Mouse (Mus musculus) ovary, adult 18-20 months (tissue): ENCODE measurements around the gene Ptpn11.

Experiments
- DNase-seq: peaks from one replicate; pipeline ENCODE4 v3.0.0; 2022; ENCODE audit warnings: low spot score, mixed read lengths

Ptpn11 gene

GRCm38 (mm10) chr5:121124208-121125185, 66.7 kb downstream of the Ptpn11 start:
- no peak for DNase-seq

DNA sequence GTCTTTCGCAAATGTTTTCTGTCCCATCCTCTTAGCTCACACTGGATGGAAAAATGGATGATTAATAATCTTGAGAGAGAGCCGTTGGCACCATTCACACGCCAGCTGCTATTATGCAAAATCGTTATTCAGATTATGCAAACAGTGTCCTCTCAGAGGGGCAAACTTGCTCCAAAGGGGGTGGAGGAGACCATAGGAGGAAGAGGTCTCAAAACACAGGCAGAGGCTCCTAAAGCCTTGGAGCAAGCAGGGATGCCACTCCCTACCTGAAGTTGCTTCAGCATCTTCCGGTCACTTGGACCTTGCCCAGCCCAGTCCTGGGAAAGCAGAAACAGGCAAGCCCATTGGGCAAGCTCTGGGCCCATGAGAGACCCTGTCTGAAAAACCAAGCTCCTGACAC, 67.8 kb downstream of the Ptpn11 start:
- no peak for DNase-seq

DNA sequence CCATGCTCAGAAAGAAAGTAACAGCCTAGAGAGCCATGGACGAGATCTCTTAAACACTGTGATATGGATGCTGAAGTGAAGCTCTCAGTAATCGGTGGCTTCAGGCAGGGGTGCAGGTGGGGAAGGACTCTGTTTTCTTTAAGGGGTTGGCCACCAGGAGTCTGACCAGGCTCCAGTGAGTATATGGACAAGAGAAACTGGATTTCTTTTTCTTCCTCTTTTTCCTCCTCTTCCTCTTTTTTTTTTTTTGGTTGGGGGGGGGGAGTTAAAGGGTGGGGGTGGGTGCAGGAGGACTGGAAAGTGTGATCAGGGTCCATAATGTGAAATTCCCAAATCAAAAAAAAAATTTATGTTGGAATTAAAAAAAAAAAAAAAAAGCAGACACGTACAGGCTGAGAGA, 68.6 kb downstream of the Ptpn11 start:
- DNase-seq: no peak

DNA sequence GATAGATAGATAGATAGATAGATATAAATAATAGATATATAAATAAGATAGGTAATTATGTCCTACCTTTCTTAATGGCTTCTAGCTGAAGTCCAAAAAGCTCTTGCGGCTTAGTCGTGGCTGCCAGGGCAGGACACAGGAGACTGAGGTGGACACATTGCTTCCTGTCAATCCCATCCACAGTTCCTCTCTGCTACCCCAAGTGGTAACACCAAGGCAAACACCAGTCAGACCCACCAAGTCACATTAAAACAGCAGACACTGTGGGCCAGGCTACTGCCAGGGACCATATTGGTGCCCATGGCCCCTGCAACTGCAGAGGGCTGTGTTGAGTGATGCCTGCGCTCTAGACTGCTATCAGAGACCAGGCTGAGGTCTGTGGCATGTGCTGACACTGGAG, 69.2 kb downstream of the Ptpn11 start:
- DNase-seq: no peak

DNA sequence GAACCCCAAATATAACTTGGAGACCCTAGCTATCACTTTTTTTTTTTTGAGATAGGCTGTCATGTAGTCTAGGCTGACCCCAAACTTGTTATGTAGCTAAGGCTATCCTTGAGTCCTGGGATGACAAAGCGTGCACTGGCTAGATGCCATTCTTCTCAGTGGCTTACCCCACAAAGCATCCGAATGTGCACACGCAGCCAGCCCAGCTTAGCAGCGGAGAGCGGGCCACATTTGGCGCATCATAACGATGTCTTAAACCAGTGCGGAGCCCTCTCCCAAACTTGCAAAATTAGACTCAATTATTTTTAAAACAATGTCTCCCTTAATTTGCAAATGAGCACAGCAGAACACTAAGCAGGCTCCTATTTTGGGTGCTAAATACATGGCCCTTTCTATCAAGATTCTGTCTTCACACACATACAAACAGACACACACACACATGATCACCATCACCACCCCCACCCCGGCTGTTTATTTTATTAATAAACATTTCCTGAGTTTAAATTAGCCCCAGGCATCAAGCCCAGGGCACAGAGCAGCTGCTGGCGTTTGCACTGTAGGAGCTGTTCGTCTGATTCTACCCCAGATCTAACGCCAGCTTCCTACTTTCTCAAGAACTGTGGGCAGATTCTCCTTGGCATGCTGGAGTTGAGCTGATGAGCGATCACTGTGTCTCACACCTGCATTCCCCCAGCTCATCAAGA, 71.7 kb downstream of the Ptpn11 start:
- DNase-seq: no peak

DNA sequence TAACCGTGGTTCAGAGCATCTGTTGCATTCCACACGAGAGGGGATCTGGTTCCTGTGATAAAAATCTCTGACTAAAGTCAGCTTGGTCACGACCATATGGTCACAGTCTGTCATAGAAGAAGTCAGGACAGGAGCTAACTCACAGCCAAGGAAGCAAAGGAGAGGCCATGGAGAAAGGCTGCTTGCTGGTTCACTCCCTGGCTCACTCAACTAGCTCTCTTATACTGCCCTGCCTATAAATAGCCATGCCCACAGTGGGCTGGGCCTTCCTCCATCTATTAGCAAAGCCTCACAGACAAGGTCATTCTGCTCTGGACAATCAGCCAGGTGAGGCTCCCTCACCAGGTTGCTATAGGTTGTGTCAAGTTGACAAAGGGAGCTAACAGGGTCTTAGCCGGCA, 72.9 kb downstream of the Ptpn11 start:
- DNase-seq: no peak

DNA sequence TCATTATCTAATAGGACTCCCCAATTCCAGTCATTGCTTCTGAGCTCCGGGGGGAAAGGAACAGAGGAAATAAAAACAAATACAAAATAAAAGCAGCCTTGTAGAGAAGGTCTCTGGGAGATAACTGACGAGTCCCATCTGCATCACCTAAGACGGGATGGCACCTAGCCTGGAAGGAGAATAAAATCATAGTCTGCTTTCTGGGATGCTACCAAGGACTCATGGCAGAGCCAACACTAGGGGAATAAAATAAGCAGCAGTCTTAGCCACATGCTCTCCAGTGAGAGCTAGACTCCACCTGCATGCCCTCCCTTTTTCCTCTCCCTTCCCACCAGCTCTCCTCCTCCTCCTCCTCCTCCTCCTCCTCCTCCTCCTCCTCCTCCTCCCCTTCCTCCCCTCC, 74.3 kb downstream of the Ptpn11 start:
- DNase-seq: no peak

DNA sequence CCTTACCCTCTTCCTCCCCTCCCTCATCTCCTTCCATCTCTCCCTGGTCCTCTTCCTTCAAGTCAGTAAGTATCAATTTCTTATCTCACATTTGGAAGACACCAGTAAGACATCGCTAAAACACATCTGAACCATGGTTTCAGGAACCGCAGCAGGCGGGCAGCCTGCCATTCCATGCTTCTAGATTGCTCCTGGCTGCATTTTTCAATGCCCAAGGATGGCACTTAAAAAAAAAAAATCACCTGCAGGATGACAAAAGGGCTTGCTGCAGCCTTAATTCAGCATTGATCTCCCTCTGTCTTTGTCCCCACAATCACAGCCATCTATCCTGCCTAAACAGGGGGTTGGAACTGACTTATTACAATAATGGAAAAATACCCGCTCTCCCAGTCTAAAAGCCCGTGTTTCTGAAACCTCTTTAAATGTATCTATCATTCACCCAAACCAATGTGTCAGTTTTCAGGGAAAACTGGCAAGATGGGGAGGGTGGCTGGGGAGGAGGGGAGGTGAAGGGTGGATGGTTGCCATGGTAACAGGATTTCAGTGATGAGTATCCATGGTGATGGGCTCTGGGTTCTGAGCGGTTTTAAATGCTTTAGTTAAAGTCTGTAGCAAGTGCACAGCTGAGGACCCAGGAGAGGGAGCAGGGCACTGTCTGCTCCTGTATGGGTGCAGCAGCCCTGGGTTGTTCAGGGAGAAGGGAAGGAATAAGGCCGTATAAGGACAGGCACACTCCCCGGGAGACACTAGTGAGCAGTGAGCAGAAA, 75.6 kb downstream of the Ptpn11 start:
- no peak for DNase-seq

DNA sequence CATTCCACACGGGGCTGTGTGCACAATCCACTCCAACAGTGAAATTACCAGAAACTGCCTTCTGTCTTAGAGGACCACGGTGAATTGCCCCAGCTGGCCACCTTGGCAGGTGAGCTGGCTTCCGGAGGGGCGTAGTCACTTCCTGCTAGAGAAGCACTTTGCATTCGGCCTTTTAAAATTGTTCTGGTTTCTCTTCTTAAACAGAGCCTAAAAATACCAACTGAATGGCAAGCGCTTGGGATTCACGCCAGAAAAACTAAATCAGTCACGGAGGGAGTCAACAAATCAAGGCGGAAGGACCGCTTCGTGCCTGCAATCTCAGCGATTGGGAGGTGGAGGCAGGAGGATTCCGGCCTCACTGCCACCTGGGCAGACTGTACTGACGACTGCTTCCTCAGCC, 77.0 kb downstream of the Ptpn11 start:
- DNase-seq: no peak

DNA sequence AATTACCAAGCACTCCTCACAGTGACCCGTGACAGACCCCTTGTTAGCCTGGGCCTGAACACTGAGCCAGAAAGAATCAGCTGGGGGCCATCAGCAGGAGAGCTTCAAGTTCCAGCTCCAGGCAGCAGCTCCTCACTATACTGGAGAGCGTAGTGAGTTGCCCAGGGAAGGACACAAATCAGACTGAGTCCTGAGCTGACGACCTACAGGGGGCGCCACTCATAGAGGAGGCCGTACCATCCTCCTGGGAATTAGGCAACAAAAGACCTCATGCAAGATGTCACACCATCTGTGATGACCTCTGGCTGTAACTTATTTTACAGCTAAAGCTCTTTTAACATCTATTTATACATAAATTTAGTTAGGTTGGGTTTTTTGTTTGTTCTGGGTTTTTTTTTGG, 78.8 kb downstream of the Ptpn11 start:
- DNase-seq: no peak

GRCm38 (mm10) chr5:121111106-121111915, 79.9 kb downstream of the Ptpn11 start:
- DNase-seq: no peak

GRCm38 (mm10) chr5:121109185-121109584, 82.0 kb downstream of the Ptpn11 start:
- DNase-seq: no peak

DNA sequence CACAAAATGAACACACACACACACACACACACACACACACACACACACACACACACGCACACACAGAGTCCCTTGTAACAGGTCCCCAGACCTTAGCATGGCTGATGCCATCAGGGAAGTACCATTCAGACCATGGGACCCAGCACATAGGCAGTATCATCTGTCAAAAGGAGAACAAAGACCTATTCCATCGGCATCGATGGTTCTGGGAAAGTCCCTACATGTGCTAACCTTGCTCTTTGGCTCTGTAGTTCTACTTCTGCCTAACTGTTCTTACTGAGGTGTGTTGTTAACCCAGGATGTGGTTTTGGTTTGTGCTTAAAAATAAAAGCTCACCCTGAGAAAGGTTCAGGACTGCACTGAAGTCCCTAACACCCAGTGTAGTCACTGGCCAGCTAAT, 84.3 kb downstream of the Ptpn11 start:
- no peak for DNase-seq

GRCm38 (mm10) chr5:121100886-121101580, 90.2 kb downstream of the Ptpn11 start:
- DNase-seq: no peak

- DNase-seq: no peak
Measured at GRCm38 (mm10) chr5:121100095-121100494, 91.1 kb downstream of the Ptpn11 start.

DNA sequence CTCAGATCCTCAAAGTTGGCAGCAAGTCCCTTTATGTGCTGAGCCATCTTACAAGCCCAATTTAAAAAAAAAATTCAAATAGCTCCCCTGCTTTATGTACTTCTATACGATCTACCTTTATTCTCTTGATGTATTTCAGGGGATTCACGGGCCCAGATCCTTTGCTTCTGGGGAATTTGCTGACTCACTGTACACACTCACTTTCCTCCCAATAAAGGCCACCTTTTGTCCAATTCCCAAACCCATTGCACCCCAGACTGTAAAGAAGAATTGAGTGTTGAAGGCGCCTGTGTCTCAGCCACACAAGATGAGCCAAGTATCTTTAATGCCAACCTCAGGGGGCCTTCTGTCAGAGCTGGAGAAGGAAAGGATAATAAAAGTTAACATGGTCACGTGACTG, 93.2 kb downstream of the Ptpn11 start:
- DNase-seq: no peak

DNA sequence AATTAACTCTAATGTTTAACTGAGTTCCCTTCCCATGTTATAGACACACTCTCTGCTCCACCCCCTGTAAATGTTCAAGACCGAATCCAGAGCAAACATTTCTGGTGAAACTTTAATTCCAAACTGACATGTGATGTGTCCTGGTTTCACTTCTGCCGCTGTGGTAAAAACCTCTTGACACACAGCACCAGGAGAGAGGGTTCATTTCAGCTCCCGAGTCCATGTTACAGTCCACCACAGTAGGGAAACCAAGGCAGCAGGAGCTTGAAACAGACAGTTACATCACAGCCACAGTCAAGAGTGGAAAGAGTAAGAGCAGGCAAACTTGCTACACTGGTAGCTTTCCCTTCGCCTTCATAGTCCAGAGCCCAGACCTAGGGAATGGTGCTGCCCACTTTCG, 94.5 kb downstream of the Ptpn11 start:
- no peak for DNase-seq

DNA sequence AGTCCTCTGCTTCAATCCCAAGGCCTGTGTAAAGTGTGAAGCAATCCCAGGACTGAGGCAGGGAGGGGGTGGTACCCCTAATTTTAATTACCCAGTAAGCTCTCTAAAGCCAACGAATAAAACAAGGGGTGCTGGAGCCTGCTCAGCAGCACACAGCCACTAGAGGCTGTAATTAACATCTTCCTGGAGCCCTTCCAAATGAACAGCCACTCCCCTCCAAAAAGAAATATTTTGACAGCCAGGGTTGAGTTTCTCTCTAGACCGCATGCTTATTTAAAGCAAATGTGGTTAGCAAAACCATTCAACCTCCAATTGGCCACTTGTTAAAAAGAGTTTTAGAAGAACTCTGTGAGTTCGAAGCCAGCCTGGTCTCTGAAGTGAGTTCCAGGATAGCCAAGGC, 97.9 kb downstream of the Ptpn11 start:
- DNase-seq: no peak

- no peak for DNase-seq
Measured at GRCm38 (mm10) chr5:121089660-121090059, 101.5 kb downstream of the Ptpn11 start.

GRCm38 (mm10) chr5:121087733-121088132, 103.5 kb downstream of the Ptpn11 start:
- no peak for DNase-seq

DNA sequence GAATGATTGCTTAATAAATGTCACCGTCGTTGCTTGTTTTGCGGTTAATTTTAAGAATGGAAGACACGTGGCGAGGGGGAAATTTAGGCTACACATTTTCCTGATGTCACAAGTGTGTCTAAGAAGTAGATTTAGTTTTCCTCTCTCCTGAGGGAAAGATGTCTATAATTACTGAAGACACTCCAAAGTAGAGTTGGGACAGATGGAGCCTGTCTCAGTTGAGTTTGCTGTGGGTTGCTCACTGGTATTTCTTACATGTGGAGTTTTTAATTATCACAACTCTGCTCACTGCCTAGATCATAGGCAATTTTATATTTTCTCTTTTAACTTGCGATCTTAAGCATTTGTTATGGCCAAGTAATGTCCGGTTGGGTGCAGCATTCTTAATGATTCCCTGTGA, 108.6 kb downstream of the Ptpn11 start:
- no peak for DNase-seq
